Mouse (Mus musculus) mouse embryonic stem cell (cell line): ENCODE data around the gene Atp5g1.
"Not testable (repeated sequence)": the region's sequence is repeated elsewhere in the genome, so short reads cannot be mapped to it uniquely, and the experiment has no call there.

Experiments
- in situ Hi-C, 2 experiments: fragments of 300-500 bp; cut with MboI; formaldehyde crosslinking; loops; 1 replicate in 1 of 2; 3 replicates in 1 of 2; pipeline ENCODE4 v1.14.3; 2019 to 2020; ENCODE audit warnings: low sequenced_read_pairs in 2 of 2, low pct_unique_long_range_greater_than_20kb in 1 of 2, mixed read lengths in 1 of 2; ENCODE audit not compliant: unreplicated experiment in 1 of 2

Gene Atp5g1

DNA sequence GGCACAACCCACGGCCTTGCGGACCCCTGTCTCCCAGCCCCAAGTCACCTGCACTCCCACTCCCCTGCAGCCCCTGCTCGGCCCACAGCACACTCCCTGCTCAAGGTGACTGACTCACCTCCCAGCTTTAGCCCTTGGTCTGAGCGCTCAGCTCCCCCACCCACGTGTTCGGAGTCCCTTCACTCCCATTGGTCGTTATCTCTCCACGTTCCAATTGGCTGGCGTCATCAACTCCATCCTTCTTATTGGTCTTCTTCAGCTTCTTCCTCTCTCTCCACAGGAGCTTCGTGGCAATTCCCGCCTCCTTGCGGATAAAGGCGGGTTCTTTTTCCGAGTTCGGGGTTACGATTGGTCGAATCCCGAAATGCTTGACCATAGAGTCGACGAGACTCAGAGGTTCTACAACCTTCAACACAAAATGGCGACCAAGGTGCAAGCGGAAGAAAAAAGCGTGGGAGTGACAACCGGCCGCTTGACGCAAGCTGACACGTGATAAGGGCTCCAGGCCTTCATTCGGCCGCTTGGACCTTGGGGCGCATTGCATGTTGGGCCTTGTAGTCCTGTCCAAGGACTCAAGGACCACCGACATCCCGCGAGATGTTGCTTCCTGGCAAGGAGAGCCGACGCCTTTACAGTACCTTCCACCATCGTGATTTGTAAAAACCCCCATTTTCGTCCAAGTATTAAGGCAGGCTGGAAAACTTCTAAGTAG lies at the start of gene Atp5g1:
Gene Atp5g1 (minus strand): TSS at position 162 of the 712 bp plus-strand sequence.
- in situ Hi-C loops, result no loop called here

DNA sequence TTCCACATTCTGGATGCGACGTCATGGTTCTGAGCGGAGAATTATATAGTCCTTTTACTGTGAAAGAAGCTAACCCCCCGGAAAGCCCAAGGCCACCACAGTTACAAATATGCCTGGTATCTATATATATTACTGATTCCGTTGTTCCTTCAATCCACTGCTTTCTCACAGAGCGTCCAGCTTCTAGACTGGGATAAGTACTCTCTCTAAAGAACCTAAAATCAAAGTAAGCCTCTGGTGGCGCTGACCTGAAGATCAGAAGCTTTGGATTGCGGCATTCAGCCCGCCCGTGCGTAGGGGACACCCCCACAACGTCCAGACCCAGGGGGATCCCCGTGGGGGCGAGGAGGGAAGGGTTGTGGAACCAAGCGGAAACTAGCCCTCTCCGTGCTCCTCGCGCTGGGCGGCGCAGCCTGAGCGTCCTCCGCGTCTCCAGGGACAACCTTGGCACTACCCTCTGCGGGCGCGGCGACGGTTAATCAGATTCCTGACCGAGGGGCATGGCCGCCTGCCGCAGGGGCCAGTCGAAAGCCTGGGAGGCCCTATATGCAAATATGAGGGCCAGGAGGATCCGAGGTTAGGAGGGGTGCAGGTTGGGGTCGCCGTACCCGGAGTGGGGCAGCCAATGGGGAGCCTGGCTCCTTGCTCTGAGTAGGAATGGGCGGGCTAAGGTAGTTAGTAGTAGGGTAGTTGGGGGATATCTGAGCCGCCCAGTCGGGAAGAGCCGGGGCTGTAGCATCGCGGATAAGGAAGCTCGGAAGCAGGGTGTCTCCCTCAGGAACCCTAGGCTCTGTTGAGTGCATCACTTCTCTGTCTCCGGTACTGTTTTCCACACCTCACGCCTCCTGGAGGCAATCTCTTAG lies 48.8 kb upstream of the Atp5g1 start:
- in situ Hi-C loops, result no loop called here

DNA sequence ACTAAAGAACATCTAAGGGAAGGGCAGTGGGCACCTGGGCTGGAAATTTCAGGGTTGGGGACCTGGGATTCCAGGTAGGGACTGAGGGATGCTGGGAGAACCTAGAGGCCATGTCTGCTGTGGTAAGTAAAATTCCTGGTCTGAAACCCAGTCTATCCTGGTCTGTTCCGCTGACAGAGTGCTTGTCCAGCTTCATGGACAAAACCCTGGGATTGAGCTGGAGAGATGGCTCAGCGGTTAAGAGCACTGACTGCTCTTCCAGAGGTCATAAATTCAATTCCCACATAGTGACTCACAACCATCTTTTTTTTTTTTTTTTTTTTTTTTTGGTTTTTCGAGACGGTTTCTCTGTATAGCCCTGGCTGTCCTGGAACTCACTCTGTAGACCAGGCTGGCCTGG lies 47.3 kb upstream of the Atp5g1 start:
- in situ Hi-C loops, result not testable (repeated sequence)

DNA sequence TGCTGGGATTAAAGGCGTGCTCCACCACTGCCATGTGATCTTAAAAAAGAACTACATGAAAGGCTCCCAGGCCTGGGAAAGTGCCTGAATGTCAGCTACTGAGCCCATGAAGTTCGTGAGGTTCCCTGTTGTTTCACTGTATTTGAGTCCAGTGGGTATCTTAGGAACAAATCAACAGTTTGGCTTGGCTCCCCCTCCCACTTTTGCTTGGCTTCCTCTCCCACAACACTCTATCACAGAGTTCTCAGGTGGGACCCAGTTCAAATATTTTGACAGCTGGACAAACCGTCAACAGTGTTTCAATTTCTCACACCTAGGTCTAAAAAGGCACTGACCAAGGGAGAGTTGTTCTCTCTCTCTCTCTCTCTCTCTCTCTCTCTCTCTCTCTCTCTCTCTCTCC lies 43.9 kb upstream of the Atp5g1 start:
- in situ Hi-C loops, result no loop called here

DNA sequence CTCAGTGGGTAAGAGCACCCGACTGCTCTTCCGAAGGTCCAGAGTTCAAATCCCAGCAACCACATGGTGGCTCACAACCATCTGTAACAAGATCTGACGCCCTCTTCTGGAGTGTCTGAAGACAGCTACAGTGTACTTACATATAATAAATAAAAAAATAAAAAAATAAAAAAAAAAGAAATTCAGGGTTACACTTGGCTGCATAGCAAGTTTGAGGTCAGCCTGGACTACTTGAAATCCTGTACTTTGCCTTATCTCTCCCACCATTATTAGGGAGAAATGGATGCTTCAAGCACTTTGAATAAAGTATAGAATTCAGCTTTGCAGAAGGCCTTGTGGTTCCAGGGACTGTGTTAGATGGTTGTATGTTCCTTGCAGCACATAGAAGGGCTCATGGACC lies 41.5 kb upstream of the Atp5g1 start:
- in situ Hi-C loops, result not testable (repeated sequence)

DNA sequence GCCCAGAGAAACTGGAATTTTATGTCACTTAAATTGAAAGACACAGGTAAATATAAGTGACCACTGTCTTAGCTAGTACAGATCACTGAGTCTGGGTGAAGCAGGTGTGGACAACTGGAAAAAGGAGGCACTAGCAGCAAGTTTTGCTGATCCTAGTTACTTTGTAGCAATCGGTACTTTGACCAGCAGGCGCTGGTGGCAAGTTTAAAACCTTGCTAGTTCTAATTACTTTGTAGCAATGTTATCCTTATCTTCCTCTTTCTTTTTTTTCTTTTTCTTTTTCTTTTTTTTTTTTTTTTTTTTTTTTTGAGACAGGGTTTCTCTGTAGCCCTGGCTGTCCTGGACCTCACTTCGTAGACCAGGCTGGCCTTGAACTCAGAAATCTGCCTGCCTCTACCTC lies 40.6 kb upstream of the Atp5g1 start:
- in situ Hi-C loops, result no loop called here

DNA sequence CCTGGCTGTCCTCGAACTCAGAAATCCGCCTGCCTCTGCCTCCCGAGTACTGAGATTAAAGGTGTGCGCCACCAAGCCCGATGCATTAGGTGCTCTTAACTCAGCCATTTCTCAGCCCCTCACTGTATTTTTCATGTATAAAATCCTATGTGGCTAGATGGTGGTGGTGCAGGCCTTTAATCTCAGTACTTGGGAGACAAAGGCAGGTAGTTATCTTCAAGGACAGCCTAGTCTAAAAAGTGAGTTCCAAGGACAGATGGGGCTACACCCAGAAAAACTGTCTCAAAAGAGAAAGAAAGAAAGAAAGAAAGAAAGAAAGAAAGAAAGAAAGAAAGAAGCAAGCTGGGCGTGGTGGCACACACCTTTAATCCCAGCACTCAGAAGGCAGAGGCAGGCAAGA lies 39.9 kb upstream of the Atp5g1 start:
- in situ Hi-C loops, result no loop called here

DNA sequence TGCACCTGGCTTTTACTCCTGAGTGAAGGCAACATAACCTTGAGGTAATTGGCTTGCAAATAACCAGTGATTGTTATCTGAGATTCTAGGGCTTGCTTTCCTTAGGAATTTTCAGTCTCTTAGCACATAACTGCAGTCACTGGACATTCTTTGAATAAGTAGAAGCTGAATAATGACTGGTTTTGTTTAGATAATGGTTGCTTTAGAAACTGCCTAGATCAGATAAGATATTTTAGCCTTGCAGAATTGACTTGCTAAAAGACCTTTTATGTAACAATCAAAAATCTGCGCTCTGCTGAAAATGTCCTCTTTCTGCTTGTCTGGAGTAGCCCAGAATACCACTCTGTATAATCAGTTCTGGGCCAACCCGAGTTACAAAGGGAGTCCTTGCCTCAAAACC lies 38.6 kb upstream of the Atp5g1 start:
- in situ Hi-C loops, result no loop called here

DNA sequence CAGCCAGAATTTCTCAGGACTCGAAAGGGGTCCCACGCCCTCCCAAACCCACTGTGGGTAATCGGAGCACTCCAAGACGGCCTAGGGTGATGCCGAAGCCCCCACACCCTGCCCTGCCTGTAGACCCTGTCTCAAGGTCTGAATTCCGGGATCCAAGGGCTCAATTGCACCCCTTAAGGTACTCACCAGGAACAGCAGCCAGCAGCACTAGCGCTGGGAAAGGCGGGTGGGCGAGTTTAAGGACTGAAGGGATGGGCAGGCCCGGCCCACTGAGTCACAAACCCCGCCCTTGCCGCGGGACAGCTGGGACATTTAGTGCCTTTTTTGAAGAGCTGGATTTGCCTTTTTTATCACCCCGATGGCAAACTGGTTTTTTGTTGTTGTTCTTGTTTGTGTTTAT lies 36.3 kb upstream of the Atp5g1 start, which contains the start of gene Calcoco2:
Gene Calcoco2 (minus strand): TSS at position 214 of the 400 bp plus-strand sequence.
- in situ Hi-C loops, result no loop called here

DNA sequence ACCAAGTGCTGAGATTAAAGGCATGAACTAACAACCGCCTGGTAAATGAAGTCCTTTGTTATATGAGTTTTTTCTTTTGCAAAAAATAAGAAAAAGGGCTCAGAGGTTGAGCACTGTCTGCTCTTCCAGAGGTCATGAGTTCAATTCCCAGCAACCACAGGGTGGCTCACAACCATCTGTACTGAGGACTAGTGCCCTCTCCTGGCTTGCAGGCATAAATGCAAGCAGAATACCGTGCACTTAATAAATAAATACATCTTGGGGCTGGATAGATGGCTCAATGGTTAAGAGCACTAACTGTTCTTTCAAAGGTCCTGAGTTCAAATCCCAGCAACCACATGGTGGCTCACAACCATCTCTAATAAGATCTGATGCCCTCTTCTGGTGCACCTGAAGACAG lies 35.5 kb upstream of the Atp5g1 start:
- in situ Hi-C loops, result not testable (repeated sequence)

DNA sequence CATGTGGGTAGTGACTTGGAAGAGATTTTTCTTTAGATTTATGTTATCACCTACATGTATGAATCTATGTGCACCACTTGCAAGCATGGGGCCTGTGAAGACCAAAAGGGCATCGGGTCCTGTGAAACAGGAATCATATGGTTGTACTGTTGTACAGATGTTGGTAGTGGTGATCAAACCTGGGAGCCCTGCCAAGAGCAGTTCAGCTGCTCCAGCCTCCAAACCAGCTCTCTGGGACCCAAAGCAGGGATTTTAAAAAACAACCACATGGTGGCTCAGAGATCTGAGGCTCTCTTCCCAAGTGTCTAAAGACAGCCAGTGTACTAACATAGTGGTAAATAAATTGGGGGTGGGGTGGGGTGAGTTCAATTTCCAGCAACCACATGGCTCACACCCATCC lies 32.9 kb upstream of the Atp5g1 start:
- in situ Hi-C loops, result no loop called here

DNA sequence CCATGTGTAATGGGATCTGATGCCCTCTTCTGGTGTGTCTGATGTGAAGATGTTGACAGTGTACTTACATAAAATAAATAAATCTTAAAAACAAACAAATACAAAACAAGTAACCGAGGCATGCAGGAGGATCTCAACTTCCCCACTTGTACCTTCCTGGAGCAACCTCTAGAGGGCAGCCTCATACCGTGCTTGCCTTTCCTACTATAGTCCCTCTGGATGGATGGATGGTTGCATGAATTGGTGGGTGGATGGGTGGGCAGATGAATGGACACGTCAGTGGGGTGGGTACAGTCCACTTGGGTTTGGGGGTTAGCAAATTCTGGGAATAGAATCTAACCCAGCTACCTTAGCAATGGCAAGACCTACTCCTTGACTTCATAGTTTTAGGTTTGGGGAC lies 17.9 kb upstream of the Atp5g1 start:
- in situ Hi-C loops, result loop anchor here in 1 of 2 experiments (5.0 kb wide), 2 partner anchors 39 to 139 kb away; partner anchors contain the start of gene Ttll6

DNA sequence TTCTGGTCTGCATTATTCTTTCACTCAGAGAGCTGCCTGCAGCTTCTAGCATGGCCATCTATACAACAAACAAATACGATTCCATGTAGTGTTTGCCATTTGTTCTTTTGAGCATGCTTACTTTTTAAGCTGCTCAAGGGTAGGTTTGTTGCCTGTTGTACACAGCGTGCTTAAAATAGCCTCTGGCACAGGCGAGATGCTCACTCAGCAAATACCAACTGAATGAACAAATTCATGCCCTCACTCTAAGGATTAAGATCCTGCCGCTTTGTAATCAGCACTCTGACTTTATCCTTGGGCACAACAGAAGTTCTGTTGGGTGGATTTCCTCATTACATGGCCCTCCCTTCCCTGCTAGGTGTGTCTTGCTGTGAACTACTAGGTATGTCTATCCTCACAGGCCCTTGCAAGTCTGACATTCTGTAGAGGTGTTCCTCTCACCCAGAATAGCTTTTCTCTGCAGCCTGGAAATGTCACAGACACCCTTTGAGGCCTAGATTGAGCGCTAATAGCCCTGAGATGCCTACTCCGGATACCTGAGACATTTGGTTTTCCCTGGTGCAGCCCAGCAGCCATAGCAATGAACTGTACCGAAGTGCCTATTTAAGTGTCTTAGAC lies 17.3 kb upstream of the Atp5g1 start:
- in situ Hi-C loops, result loop anchor here in 1 of 2 experiments (5.0 kb wide), 2 partner anchors 40 to 140 kb away; partner anchors contain the start of gene Ttll6

DNA sequence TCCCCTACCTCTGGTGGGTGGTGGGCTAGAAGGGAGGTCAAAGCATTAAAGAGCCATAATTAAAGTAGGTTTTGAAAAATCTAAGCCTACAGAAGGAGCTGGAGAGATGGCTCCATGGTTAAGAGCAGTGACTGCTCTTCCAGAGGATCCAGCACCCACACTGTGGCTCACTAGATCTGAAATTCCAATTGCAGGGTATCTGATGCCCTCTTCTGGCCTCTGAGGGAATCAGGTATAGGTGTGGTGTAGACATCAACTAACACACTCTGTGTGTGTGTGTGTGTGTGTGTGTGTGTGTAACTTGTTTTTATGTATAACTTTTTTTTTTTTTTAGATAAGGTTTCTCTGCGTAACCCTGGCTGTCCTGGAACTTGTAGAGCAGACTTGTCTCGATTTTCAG lies 15.6 kb upstream of the Atp5g1 start:
- in situ Hi-C loops, result loop anchor here in 1 of 2 experiments (5.0 kb wide), 2 partner anchors 41 to 141 kb away; partner anchors contain the start of gene Ttll6

DNA sequence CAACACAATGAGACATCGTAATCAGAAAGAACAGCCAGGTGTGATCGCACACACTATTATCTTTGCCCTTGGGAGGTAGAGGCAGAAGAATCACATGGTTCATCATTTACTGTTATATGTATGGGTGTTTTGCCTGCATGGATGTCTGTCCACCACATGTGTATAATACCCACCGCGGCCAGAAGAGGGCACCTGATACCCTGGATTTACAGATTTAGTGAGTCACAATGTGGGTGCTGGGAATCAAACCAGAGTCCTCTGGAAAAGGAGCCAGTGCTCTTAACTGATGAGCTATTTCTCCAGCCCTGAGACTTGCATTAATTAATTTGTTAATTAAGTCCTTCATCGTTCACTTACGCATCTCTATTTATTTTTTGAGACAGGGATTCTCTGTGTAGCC lies 12.5 kb upstream of the Atp5g1 start:
- in situ Hi-C loops, result no loop called here

DNA sequence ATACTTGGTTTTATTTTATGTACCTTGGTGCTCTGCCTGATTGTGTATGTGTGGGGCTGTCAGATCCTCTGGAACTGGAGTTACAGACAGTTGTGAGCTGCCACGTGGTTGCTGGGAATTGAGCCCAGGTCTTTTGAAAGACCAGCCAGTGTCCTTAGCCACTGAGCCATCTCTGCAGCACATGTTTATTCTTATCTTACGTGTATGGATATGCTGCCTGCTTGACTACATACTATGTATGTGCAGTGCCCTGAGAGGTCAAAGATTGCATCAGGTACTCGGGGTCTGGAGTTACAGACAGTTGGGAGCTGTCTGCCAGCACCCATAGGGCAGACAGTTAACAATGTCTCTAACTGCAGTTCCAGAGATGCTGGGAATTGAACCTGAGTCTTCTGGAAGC lies 7.2 kb upstream of the Atp5g1 start:
- in situ Hi-C loops, result no loop called here

DNA sequence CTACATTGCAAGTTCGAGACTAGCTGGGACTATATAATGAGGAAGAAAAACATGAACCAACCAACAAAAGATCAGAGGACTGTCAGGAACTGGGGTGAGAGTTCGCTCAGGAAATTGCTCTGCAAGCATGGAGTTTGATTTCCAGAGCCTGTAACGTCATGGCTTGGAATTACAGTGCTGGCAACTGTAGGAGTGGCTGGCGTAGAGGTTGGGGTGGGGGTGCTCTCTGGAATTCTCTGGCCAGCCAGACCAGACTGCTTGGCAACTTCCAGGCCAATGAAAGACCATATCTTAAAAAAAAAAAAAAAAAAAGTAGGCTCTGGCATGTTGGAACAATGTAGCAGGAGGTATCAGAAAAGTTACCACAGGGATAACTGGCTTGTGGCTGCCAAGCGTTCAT lies 5.3 kb upstream of the Atp5g1 start:
- in situ Hi-C loops, result no loop called here

DNA sequence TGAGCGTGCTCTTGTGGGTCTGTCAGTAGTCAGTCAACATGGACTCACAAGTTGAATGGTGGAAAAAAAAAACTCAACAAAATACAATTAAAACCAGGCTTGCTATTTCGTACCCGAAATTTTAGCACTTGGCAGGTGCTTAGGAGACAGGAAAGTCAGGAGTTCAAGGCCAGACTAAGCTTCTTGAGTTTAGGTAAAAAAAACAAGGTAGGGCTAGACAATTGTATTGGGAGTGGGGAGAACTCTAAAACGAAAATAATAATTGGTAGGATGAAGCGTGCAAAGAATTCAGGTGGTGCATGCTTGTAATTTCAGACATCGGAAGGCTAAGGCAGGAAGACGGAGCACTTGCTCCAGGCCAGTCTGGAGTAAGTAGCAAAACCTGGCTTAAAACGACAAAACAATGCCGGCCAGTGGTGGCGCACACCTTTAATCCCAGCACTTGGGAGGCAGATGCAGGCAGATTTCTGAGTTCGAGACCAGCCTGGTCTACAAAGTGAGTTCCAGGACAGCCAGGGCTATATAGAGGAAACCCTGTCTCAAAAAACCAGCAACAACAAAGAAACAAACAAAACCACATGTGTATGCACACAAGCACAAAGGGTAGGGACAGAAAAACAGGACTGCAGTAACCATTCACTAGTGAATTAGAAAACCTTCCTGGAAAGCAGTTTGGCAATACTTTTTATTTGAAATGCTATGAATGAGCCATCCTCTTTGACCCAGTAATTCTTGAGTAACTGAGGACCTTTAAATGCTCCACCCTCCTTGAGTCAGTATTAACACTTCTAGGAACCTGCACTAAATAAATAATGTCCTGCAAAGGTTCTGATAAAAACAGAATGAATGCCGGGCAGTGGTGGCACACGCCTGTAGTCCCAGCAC lies 993 bp upstream of the Atp5g1 start:
- in situ Hi-C loops, result no loop called here
